Mouse (Mus musculus) adrenal gland, postnatal 4 days (tissue): ENCODE data around the gene Olfr295. TPM values are rescaled to one million over a fixed set of nuclear protein-coding genes. Genes with fewer than 3 reads are reported as not detected.

Source experiments
- DNase-seq, 2 experiments: peaks; one replicate each; pipeline ENCODE4 v3.0.0; 2021 to 2022; ENCODE audit warnings: low spot score in 2 of 2, mixed read lengths in 2 of 2
- long read RNA-seq, 2 experiments: library from polyadenylated mRNA; stranded (forward); transcript quantifications; one replicate each; pipeline ENCODE4 v2.0.0; 2021
- total RNA-seq, 2 experiments: library from RNA; stranded (reverse); gene quantifications; 2 replicates each; pipeline ENCODE4 v1.2.3; 2021

Gene Olfr295
- not detected for total RNA-seq
- long read RNA-seq, experiment 1: 0 reads
- long read RNA-seq, experiment 2: 0 reads

GRCm38 (mm10) chr7:86583562-86583961 lies at the start of gene Olfr295:
Olfr295 (plus strand) TSS chr7:86583862.
- DNase-seq: no peak

- DNase-seq: no peak
These were observed 32.9 kb downstream of the Olfr295 start, which contains the start of gene Olfr294 for GRCm38 (mm10) chr7:86616543-86616942. Olfr294 (minus strand) TSS chr7:86616643.

Other genes with a start within 250 kb of the Olfr295 start
- gene Olfr307, start 246.3 kb upstream of the Olfr295 start, total RNA-seq: not detected
- not detected for gene Olfr305, start 216.9 kb upstream of the Olfr295 start, total RNA-seq
- not detected for gene Olfr304, start 197.2 kb upstream of the Olfr295 start, total RNA-seq
- not detected for gene Olfr303, start 186.1 kb upstream of the Olfr295 start, total RNA-seq
- gene Olfr301, start 180.0 kb upstream of the Olfr295 start, total RNA-seq: not detected
- gene Olfr299, start 123.9 kb upstream of the Olfr295 start, total RNA-seq: not detected
- gene Olfr298, start 91.4 kb upstream of the Olfr295 start, total RNA-seq: not detected
- gene Olfr297, start 63.9 kb upstream of the Olfr295 start, total RNA-seq: not detected
- gene Olfr294, start 32.8 kb downstream of the Olfr295 start, total RNA-seq: not detected
- gene Olfr293, start 65.2 kb downstream of the Olfr295 start, total RNA-seq: not detected
- not detected for gene Olfr292, start 104.5 kb downstream of the Olfr295 start, total RNA-seq
- gene Folh1, start 192.1 kb downstream of the Olfr295 start, total RNA-seq: 1 to 10 TPM; 1.1 to 1.2 TPM
- not detected for gene Vmn2r77, start 211.2 kb downstream of the Olfr295 start, total RNA-seq